Mouse (Mus musculus): ENCODE measurements at regions not wholly inside any gene's neighbourhood (a gene's known extent, or its start where the extent isn't known, plus 50 kb on each side); places are given as distances from the start of the nearest gene placed in this dataset.

DNA sequence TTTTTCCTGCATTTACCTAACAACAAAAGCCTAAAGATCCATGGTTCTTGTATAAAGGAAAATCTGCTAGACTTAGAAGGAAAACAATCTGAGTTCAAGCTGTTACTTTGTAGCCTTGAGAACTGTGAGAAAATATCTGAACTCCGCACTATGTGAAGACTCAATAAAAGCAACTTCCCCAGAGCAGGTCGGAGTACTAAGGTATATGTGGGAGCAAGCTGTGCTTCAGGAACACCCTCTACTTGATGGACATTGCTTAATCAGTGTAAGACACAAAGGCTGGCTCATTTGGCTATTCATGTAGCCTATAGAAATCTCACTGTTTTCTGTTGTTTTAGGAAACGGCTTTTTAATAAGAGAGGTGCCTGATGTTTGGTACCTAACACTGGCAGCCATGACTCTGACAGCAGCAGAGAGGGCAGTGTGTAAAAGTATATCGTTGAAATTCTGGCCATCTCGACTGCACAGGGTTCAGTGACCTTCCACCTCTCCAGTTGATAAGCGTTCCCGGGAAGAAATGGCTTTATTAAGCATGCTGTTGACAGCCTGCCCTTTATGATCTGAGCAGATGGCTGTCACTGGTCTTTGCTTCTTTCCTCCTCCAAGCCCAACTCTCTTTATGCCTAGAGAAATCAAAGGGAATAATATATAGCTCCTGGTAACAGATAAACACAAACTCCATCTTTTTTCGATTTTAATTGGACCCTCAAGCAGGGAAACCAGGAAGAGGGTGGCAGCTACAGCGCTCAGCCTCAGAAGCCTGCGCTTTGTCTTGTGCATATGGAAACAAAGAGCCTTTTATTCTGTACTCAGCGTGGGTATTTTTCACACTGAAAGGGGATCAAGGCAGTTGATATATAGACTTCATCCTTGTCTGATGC is 443.7 kb upstream of the Sel1l start:
- DNase-seq (ENCODE audit: low spot score), result no peak

DNA sequence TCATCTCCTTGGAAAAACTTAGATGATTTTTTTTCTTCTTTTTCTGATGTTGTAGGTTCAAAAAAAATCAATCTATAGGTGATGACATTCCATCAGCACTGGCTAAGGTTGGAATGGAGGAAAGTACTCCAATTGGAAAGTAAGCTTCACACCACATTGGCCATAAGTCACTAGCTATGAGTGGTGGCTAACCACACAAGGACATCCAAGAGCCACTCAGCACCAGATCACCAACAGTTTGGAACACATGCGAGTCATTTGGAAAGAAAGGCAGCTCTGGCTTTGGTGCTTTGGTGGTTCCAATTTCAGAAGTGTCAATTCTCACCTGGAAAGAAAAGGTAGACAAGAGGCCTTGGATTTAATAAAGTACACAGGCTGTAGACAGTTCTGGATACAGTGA is 442.5 kb upstream of the Sel1l start:
- no peak for DNase-seq (ENCODE audit: low spot score)

DNA sequence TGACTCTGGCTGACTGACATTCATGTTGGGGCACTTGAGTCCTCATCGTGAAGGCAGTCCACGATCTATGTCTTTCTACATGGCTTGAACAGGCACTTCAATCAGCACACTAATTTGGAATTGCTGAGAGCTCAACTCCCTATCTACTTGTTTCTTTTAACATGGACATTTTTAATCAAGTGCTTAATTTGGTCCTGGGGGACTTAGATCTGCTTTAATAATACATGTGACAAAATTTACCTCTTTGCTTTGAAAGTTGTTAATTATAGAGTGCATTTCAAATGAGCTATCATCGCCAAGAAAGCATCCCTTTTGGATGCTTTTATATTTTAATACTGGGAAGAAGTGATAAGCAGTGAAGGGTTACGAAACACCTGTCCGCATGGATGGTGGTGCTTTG is 436.6 kb upstream of the Sel1l start:
- DNase-seq (ENCODE audit: low spot score), result no peak

DNA sequence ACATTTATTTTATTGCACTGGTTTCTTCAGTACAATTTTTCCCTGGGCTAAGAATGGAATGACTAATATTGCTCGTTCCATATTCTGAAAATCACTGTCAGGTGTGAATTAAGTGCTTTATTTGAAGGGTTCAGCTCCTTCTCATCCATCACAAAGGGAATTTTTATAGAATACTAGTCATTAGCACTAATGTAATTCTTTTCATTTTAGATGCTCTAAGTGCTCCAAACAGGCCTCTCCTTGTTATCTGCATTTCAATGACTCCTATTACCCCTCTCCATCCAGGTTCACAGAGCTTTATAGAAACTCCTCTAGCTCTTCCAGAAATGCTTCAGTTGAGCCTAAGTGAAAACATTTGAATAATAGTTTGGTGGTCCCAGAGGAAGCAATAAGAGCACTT is 431.5 kb upstream of the Sel1l start:
- DNase-seq (ENCODE audit: low spot score), result no peak

DNA sequence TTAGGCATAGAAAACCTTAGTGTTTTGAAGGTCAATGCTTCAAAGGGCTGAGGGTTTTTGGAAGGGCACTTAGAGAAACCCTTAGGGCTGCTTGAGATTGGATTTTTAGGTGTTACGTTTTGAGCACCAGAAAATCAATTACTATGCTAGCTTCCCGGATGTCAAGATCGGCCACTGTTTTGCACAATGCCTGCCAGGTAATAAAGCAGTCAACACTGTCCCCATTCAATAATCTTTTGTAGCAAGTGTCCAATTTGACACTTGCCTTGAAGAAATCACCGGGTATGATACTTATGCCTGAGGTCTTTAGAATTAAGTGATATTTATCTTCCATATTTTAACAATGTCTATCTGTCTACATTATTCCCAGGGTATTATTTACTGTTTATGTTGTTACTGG is 403.0 kb upstream of the Sel1l start:
- DNase-seq (ENCODE audit: low spot score), result no peak

DNA sequence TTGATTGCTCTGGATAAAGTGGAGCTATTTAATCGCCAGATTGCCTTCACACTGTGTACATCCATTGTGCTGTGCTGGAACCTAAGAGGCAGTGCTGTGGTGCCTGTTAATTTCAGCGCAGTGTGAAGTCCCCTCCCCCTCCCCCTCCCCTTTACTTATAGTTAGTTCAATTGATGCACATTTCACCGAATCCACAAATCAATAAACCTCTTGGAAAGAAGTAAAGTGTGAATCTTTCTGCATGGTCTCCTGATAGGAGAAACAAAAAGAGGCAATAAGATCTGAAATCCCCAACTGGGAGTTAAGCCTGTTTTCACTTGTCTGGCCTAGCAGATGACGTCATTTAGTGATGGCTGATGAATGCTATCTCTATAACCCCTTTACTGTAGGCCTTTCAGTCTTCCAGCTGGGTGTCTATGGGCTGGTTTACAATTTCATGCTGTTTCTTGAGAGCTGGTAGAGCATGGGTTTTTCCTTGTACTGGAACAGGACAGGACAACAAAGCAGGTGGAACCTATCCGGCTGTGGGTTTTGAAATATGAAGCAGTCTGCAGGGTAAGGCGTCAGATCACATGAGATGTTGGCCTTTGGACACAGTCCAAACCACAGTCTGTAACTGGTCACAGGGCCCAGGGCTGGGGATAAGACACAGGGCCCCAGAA is 398.0 kb upstream of the Sel1l start:
- no peak for DNase-seq (ENCODE audit: low spot score)

DNA sequence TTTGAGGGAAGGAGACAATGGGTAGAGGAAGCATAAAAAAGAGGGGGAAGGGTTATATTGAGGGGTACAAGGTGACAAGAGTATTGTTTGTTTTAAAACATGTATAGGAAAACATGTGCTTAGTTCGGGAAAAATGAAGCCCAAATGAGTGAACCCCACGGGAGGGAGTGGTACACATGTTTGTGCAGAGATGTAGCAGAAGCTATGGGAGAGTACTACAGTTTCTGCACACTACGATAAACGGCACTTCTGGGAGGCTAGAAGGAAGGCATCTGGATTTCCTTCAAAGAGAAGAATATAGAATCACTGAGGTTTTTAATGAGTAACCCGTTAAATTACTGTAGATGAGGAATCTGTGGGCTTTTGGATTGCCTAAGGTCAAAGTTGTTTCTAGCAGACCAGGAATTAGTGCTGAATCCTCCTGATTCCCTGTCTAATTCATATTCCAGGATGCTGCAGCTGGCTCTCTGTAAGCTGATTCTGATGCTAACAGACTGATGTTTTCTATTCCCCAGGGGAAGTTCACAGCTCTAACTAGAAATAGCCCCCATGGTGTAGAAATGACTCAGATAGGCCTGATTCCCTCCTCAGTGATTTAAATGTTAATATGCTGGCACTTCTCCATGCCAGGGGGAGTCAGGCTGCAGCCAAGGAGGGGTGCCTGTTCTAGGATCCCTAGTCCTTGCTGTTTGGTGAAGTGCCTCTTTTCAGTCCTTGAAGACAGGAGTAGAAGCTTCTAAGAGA is 391.2 kb upstream of the Sel1l start:
- no peak for DNase-seq (ENCODE audit: low spot score)

DNA sequence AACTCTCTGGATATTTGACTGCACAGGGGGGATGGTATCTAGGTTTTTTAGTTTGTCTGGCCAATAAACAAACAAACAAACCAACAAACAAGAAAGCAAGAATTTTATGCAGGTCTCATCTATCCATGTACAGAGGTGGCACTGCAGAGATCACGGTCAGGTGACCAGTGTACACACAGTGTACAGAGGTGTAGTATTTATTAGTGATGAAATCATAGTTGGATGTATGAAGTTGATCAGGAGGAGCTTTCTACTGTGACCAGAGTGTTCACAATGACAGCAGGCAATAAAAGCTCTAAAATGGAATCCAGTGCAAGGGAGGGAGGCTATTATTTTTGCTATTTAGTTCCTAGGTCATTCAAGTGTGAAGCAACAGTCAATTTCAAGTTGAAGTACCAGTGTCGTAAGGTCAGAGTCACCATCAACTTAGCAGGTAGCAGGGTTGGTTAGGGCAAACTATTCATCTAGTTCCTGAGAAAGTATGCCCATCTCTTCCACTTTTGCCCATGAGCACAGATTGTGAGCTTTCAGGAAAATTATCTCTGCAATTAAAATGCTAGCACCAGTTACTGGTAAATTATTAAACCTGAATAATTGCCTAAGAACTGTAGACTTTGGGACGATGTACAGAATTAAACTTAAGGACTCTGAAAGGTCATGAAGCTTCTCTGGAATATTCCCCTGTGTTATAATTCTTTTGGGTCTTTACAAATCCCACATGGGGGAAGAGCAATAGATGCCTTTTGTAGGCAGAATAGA is 384.9 kb upstream of the Sel1l start:
- no peak for DNase-seq (ENCODE audit: low spot score)

DNA sequence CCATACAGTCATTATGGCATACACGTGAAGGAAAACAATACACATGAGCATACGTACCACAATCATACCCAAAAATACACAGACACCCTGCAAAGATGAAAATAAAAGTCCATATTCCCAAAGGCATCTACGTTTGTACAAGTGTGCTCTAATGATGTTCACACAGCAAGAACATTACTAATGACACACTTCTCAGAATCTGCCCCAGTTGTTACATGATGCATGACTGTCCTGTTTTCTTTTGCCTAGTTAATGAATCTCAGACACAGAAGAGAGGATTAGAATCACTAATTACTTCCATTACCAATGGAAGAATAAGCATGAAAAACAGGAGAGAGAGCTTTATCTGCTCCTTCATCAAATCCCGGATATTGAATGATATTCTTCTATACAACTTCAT is 379.6 kb upstream of the Sel1l start:
- DNase-seq (ENCODE audit: low spot score), result no peak

DNA sequence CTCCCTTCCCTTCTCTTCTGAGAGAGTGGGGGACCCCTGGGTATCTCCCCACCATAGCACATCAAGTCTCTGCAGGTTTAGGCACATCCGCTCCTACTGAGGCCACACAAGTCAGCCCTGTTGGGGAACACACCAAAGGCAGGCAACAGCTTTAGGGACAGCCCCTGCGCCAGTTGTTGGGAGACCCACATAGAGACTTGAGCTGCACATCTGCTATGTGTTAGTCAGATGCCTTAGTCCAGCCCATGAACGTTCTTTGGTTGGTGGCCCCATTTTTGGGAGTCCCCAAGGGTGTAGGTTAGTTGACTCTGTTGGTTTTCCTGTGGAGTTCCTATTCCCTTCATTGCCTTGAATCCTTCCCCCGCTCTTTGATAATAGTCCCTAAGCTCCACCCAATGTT is 354.4 kb upstream of the Sel1l start:
- DNase-seq (ENCODE audit: low spot score), result no peak

DNA sequence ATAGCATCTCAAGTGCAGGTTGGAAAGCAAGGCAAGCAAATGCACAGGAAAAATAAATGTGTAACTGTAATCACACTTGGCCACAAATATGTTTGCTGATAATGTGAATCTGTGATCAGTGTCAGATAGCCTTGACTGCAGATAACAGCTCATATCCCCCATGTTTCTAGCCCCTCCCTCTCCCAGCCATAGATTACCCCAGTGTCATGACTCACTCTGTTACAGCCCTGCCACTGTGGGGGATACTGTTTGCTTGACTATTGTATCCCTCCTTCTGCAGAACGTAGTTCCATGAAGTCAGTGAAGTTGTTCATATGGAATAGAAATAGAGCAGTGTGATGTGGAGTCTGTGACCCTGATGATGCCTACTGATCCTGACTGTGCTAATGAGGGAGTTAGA is 351.6 kb upstream of the Sel1l start:
- no peak for DNase-seq (ENCODE audit: low spot score)

DNA sequence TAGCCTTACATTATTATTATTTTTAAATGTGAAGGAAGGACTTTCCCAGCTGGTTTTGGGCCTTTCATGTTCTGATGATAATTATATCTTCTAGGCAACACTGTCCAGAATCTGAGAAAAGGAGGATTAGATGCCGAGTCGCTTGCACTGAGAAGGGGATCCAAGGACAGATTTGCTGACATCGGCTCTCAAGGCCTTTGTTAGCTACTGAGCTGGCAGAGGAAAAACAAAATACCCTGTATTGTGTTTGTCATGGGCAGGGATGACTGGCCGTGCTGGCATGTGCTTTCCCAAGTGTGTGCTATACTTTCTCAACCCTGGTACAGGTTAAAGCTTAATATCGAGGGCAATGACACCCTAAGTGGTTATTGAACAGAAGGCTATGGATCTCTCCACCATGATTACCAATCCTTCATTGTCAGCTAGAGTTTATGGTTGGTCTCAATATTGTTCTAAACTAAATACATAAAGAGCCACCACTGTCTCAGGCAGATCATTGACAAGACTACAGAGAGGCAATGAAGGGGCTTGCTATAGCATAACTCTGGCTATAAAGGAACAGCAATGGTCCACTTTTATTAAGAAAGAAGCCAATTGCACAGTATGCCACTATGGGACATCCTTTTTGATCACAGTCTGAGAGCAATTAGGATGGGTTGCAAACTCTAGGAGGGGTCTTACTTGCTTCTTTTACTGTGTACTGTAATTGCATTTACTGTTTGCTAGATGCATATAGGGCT is 350.0 kb upstream of the Sel1l start:
- DNase-seq (ENCODE audit: low spot score), result no peak

DNA sequence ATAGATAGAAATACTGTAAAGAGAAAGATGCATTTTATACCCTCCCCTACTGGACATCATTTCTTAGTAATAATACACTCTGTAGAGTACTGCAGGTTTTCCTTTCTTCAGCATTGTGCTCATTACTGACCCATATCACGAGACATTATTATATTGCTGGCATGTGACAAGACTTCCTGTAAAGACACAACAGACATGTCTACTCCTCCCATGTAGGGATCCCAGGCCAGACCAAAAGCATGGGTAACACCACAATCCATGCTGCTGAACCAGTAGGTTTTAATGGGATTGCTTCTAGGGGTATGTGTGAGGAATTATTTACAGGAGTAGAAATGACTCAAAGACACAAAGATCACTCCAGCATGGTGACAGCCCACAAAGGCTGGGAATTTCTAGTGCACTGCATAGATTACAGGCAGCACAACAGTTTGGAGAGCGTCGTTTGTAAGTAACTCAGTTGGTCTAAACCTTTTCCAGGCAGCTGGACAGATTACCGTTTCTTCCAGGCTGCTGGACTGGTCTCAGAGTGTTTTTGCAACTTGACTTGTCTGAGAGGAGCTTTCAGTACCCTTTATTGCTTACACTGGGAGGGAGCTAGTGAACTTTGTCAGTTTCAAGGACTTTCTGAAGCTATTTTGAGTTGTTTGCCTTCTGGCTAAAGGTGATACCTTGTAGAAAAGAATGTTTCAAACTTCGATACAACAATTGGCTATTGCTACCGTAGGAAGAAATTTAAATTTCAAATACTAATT is 345.2 kb upstream of the Sel1l start:
- no peak for DNase-seq (ENCODE audit: low spot score)

DNA sequence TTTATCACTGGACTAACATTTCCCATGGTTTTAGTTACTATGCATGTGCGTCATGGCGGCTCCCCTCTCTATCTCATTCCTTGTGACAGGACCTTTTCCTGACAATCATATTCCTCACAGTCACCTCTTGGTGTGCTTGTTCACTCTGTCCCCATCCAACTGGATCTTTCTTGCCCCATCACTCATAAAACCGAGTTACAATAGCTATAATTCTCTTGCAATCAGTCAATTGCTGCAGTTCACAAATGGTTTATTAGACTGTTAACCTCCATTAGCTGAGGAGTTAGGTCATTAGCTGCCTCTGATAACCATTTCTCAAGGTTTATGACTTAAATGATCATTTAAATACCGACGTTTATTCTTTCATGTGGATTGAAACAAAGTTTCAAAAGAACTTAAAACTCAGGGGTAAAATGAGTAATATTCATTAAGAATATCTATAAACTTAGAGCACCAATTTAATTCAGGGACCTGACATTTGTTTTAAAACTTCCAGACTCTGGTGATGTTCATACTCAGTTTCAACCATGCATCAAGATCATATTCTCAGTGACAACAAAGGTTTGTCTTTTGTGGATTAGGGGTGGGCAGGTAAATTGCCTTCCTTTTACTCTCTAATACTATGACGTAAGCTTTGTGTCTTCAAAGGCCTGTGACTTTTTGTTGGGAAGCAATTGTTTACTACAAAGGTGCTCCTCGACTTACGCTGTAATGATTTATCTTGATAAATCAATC is 344.4 kb upstream of the Sel1l start:
- no peak for DNase-seq (ENCODE audit: low spot score)

DNA sequence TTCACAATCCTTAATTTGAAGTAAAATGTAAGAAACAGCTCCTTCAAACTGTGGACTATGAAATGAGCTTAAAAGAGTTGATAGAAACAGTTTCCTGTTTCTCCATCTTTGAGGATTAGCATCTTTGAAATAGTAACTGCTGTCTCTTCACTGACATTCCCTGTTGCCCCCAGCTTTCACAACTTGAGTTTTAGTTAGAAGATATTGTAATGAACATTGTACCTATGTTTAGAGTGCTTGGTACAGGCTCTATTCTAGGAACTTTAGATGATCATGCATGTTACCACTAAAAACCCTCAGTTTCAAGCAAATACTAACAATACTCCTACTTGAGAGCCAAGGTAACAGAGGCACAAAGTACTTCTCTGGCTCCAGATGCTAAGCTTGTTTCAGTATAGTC is 340.1 kb upstream of the Sel1l start:
- no peak for DNase-seq (ENCODE audit: low spot score)

DNA sequence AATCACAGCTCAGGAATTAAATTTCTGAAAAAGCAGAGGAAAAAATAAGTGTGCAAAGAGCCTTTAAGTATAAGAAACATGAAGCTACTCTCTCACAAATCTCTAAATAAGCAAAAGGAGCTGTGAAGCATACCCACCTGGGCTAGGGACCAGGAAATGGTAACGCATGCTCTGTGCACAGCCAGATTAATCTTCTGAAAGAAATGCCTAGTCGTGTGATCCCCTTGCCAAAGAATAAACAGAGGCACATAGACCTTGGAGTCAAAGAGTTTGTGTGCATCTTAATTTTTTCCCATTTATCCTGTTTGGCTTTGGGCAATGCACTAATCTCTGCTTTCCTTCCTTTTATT is 338.2 kb upstream of the Sel1l start:
- DNase-seq (ENCODE audit: low spot score), result no peak

DNA sequence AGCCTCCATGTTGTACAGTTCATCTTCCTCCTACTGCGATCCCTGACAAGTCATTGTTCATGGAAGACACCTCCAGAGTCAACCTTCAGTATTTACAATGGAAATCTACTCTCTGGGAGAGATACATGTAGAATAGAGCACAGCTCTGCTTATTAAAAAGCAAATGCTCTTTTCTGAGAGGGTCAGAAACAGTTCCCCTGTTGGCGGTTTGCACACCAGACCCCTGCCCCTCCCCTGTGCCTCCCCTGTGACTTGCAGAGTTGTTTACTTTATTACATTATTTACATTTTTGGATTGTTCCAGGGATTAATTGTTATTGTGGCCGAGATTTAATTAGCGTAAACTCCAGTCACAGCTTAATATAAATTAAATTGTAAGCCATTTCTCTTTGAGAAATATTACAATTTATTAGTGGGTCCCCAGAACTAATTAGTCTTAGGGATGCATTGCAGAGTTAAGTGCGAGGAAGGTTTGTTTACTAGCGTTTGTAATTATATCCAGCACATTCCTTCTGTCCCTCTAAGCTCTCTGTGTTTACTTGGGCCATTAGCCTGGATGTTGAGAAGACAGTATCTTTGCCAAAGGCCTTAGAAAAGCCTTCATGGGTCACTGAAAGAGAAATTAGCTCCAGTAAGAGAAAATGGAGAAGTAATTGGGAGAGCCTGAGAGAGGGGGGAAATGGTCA is 337.6 kb upstream of the Sel1l start:
- no peak for DNase-seq (ENCODE audit: low spot score)

DNA sequence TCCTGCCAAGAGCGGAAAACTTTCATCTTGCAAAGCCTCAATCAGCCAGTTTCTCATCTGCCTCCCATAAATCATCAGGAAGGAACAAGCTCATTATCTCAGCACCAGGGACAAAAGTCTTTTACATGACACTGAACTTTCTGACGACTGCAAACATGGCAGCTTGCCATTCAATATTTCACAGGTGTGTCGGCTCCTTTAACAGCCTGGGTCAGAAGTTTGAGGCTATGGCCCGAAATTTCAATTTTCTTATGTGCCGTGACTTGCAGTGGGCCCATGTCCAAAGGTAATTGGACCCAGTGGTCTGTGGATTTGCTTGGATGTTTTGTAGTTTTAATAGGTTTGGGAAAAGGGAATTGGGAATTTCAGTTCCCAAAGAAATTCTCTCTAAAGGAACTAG is 330.3 kb upstream of the Sel1l start:
- DNase-seq (ENCODE audit: low spot score), result no peak

DNA sequence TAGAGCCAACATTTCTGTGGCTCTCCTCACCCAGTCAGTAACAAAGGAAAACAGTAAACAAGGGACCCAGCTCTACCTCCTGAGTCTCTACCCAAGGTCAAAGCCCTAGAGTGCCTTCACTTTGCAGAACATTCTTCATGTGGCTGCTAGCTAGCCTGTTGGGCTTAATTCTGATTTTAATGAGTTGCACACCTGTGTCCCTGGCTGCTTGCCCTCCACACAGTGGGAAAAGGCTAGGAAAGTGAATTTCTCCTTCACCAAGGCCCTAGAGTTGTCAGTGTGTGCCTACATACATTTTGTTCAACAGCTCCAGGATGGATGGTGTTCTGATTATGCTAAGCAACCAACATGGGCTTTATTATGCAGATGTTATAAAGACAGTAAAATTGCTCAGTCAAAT is 307.8 kb upstream of the Sel1l start:
- DNase-seq (ENCODE audit: low spot score), result no peak

DNA sequence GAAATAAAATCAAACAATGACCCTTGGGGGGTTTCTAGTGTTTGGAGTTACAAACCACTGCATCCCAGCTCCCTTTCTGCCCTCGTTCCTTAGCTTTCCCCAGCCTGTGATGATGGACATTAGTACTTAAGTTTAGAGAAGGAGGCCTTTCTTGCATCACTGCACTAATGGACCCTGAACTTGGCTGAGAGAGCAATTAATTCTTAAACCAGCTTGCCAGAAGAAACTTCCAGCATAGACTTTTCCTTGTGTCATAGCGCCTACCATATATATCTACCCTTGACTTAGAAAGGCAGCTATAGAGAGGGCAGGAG is 303.9 kb upstream of the Sel1l start:
- DNase-seq (ENCODE audit: low spot score), result no peak
